Mouse (Mus musculus): ENCODE measurements around the gene Ppp6r3. TPM values are rescaled to one million over a fixed set of nuclear protein-coding genes. Genes with fewer than 3 reads are reported as not detected.

Ppp6r3 gene
- polyA plus RNA-seq, 1 experiment from 2014 or later, result 52.0 TPM

DNA sequence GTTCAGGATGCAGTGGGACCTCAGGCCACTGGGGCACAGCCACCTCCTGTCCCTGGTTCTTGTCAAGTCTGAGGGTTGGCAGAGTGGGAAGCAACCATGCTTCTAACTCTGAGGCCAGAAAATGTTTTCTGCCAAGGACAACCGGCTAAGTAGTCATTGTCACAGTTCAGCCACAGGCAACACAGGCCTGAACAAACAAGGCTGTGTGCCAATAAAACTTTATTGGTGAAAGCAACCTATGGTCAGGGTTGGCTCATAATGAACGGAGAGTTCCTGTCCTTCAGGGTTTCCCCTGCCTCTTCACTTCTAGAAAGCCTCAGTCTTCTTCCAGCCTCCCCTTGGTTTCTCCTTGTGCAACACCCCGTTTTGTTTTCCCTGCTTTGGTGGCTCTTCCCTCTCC, 139.7 kb downstream of the Ppp6r3 start:
- no peak for DNase-seq (ENCODE audit: low spot score)

DNA sequence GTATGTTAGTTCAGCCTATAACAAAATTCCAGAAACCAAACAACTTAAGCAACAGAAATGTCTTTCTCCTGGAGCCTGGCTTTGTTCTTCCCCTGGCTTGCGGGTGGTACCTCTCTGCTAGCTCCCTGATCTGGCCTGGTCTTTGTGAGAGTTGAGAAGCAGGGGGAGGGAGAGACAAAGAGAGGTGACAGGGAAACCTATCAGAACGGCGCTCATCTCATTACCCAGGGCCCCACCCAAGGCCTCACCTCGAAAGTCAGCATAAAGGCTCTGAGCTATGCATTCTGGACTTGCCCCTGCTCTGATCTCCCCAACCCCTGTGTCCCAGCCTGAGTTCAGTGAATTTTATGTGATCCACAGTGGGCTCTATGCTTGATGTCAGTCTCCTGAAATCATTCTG, 140.9 kb downstream of the Ppp6r3 start:
- DNase-seq (ENCODE audit: low spot score), result no peak

DNA sequence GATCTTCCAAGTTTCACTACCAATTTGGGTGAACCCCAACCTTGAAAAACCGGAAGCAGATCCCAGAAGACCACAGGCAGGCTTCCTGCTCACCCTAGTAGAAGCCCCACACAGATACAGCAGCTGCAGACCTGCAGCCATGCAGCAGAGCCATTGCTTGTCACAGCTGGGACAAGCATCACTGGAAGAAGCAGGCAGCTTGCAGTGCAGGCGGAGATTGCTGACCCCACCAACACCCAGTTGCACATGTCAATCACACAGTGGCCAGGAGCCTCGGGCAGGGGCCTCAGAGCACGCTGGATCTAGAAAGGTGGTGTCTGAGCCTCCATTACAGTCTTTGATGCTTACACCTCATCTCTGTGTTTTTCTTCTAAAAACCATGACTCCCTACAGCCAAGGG, 141.4 kb downstream of the Ppp6r3 start:
- DNase-seq (ENCODE audit: low spot score), result no peak

DNA sequence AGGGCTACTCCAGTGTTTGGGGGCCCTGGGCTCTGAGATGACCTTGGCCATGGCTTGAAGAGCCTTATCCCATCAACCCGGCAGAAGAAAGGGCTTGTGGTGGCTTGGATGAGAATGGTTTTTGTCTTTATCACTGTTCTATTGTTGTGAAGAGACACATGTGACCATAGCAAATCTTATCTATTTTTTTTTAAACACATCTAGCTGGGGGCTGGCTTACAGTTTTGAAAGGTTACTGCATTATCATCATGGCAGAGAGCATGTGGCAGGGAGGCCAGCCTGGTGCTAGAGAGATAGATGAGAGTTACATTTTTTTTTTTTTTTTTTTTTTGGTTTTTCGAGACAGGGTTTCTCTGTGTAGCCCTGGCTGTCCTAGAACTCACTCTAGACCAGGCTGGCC, 143.6 kb downstream of the Ppp6r3 start:
- DNase-seq (ENCODE audit: low spot score), result no peak

DNA sequence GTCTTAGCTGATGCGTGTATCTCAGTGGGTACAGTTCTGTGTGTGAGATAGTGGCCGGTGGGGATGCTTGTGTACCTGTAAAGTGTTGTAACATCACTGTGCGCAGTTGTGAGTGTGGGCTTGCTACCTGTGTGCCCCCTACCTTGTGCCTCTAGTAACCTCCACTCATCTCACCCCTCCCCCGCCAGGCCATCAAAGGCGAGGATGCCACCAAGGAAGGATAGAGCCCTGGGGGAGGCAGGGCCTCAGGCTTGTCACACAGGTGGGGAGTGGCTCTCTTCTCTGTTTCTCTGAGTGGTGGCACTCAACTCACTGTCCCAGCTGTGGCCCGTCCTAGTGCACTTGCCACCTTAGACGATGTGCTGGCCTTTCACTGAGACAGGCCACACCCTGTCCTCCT, 144.5 kb downstream of the Ppp6r3 start:
- peak; percentile 47 for DNase-seq (ENCODE audit: low spot score)

DNA sequence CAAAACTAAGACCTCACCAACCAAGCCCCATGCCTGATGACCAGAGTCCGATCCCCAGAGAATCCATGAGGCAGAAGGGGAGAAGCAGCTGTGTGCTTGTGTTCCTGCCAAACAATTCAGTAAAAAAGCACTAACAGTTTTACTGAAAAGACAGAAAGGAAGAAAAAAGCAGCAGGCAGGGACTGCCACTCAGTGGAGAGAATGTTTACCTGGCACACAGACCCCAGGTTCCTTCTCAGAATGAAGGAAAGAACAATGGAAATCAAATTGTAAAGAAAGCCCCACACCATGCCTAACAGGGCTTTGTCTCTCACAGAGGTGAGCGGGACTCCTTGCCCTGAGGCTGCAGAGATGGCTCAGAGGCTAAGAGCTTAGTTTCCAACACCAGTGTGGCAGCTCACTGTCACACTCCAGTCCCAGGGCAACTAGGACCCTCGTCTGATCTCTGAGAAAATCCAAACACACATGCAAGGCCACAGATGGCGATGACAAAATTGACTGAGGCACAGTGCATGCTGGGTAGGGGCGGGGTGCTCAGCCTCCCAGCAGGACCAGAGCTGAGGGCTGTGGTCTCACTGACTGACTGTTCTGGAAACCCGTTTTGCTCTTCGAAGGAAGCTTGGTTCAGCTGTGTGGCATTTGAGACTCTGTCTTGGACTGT, 146.3 kb downstream of the Ppp6r3 start:
- DNase-seq (ENCODE audit: low spot score), result no peak

DNA sequence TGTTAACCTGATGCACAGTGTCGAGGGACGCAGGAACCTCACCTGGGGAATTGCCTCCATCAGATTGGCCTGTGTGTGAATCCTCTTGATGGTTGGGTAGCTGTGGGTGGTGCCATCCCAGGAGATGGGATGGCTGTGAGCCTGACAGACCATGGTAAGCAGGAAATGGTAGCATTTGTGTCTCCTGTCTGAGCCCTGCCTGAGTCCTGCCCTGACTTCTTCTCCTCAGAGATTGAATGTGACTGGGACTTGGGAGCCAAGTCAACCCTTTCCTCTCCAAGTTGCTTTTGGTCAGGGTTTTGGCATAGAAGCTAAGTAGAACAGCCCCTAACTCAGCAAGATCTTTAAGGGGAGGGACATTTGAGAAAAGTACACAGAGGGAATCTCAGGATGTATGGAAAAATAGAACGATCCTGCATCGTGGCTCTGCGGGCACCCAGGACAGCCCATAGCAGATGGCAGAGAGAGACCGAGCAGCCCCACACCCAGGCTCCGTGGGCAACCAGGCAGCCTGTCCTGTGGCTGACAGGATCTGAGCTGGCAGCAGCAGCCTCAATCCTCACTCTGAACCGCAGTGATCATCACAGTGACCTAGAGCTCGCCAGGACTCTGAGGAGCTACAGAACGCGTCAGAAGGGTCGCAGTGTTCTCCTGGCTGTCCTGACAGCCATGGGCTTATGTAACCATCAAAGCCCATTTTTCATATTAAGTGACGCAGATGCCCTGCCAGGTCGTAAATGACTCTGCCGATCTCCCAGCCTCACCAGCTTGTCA, 147.3 kb downstream of the Ppp6r3 start:
- DNase-seq (ENCODE audit: low spot score), result no peak

DNA sequence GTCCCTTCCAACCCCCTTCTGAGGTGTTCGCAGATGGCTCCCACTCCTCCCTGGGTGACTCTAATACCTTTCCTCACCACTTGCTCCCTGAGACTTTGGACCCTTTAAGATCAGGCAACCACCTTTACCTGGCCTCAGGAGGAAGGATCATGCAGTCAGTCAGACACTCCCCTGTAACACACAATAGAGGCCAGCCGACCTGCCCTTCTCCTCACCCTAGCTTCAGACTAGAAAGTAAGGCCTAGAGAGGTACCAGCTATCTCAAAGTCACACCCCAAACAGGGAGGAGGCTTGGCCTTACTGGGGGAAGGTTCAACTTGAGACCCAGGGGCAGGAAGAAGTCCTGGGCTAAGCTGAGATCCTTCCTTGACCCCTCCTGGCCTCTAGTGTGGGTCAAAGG, 151.3 kb downstream of the Ppp6r3 start:
- DNase-seq (ENCODE audit: low spot score), result no peak

DNA sequence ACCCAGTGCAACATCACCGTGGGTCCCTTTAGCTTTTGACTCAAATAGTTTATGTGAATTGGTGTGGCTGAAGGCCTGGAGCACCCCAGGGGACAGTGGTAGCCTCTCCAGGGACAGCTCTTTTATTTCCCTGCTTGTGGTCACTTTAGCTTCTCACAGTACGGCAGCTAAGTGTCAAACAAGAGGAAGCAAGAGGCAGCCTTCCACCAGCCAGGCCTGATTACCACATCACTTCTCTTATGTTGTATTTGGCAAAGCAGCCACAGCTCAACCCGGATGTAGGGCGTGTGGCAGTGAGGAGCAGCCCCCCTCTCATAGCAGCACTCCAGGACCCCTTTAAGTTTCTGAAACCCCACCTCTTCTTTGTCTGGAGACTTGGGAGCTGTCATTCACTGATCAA, 152.6 kb downstream of the Ppp6r3 start:
- DNase-seq (ENCODE audit: low spot score), result peak; percentile 52

DNA sequence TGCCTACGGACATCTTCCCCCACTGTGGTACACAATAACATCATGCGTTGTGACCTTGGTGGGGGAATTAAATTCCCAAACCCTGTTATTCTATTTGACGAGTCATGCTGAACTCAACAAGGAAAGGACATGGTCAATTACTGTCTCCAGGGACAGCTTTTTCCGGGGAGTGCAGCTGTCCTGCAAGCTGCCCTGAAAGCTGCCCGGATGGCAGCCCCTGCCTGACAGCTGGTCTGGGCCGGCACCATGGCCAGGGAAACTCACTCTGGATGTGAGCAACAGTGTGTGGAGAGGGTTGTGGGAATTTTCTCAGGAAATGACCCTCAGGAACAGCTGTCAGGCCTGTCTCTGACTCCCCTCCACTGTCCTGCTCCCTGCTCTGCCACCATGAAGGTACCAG, 153.1 kb downstream of the Ppp6r3 start:
- no peak for DNase-seq (ENCODE audit: low spot score)

DNA sequence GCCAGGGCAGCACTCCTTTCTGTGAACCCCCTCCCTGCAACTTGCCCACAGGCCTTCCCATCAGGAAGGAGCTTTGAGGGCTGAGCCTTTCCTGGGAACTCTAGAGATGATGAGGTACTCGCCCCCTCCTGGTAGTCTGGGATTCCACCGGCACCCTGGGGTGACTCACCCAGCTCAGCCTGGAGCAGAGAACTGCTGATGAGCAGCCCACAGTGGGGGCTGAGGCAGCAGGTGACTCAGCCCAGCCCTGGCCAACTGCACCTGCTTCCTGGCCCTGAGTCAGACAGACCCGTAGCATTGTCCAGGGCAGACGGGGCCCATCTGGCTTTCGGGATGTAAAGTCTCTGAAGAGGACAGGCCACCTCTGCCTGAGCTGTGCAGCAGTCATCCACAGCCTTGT, 156.3 kb downstream of the Ppp6r3 start:
- no peak for DNase-seq (ENCODE audit: low spot score)

DNA sequence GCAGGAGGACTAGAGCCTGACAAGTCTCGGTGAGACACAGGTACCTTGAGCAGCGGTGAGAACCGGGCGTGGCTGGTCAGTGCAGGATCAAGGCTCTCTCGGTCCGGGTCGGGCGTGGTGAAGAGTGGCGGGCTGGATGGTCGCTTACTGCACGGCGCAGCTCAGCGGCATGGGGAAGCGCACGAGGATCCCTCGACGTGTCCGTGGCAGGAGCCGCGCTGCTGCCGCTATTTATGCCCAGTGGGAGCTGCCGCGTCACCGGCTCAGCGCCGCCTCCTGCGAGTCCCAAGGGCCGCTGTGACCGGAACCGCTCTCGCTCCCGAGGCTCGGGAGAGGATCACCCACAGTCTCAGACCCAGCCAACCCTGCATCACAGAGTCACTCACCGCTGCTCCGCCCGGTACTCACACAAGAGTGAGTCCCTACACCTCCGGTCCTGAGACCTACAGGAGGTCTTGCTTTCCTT, 161.2 kb downstream of the Ppp6r3 start, which contains the start of gene Gal:
TSS of gene Gal (minus strand) at position 277 of the 466 bp plus-strand sequence.
- DNase-seq (ENCODE audit: low spot score), result no peak

DNA sequence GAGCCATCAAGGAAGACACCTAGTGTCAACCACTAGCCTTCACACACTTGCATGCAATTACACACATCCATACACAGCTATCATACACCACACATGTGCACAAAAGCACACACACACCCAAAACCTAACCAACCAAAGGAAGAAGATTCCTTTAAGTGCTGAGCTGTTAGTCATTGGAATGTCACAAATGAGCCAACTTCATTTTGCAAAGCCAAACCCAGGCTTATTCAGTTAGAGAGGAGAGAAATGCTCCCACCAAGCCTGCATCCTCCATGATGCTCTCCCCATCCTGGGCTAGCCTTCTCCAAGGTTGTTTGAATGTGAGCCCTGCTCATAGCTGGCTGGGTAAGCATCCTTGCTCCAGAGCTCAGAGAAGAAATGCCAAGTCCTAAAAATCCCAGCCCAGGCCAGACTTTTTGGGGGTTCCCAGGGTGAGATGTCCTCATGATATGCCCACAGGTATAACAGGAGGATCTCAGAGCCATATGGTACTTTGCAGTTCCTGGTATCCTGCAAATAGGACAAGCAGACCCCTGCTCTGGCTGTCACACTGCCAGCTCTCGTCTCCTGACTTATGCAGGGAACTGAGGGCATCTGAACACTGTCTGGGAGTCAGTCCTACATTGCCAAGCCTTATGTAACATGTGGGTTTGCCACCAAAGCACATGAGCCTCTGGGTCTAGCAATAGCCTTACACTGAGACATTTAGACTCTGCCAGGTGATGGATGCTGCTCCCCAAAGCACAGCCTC, 169.8 kb downstream of the Ppp6r3 start:
- no peak for DNase-seq (ENCODE audit: low spot score)

Other genes starting within 250 kb of the Ppp6r3 start
- gene Tesmin, start 186.9 kb downstream of the Ppp6r3 start, polyA plus RNA-seq (2015; fragmentation: Nextera tagmentation; extraction: Ambion mirVana), result 1.5 and 1.6 TPM in 2 replicates
- gene Gal, start 161.2 kb downstream of the Ppp6r3 start, polyA plus RNA-seq (2015; fragmentation: Nextera tagmentation; extraction: Ambion mirVana), result 7.2 and 7.4 TPM in 2 replicates
- 1.6 and 2.1 TPM in 2 replicates for gene Lrp5, start 110.8 kb upstream of the Ppp6r3 start, polyA plus RNA-seq (2015; fragmentation: Nextera tagmentation; extraction: Ambion mirVana)
- gene 1810055G02Rik, start 132.5 kb upstream of the Ppp6r3 start, polyA plus RNA-seq (2015; fragmentation: Nextera tagmentation; extraction: Ambion mirVana), result 6.8 and 8.6 TPM in 2 replicates
- 24.7 and 31.1 TPM in 2 replicates for gene Kmt5b, start 191.7 kb upstream of the Ppp6r3 start, polyA plus RNA-seq (2015; fragmentation: Nextera tagmentation; extraction: Ambion mirVana)

Data from thymus, postnatal 0 days (tissue).